Mouse (Mus musculus) midbrain, postnatal 0 days (tissue): ENCODE measurements around the gene Prss30. TPM values are rescaled to one million over a fixed set of nuclear protein-coding genes. Genes with fewer than 3 reads are reported as not detected.
"Not testable (repeated sequence)": the region's sequence is repeated elsewhere in the genome, so short reads cannot be mapped to it uniquely, and the experiment has no call there.

Source experiments
- ATAC-seq: fragments of 200-750 bp; cut with Nextera tagmentation; 2 replicates; pipeline ENCODE4 v1.8.0; 2017; ENCODE audit warnings: moderate number of reproducible peaks, mild to moderate bottlenecking, moderate TSS enrichment, moderate library complexity; ENCODE audit not compliant: low FRiP score
- DNase-seq: peaks from one replicate; pipeline ENCODE4 v3.0.0-alpha.2; 2015; ENCODE audit warnings: low spot score
- H3K27ac ChIP-seq: fragments of 300-500 bp; sonication (generic); 2 replicates; pipeline ENCODE4 v1.5.1; 2014; ENCODE audit warnings: low read depth, mild to moderate bottlenecking, low read length, mixed read lengths
- H3K27me3 ChIP-seq: fragments of 300-500 bp; sonication (generic); 2 replicates; pipeline ENCODE4 v1.6.1; 2014; ENCODE audit warnings: low read length, control low read depth, mixed read lengths; ENCODE audit not compliant: insufficient read depth
- H3K36me3 ChIP-seq: fragments of 300-500 bp; sonication (generic); 2 replicates; pipeline ENCODE4 v1.6.1; 2014; ENCODE audit warnings: low read length, control low read depth, mixed read lengths; ENCODE audit not compliant: insufficient read depth
- H3K4me1 ChIP-seq: fragments of 300-500 bp; sonication (generic); 2 replicates; pipeline ENCODE4 v1.6.1; 2014; ENCODE audit warnings: mild to moderate bottlenecking, control low read depth, antibody characterized with exemption, low read length, mixed read lengths; ENCODE audit not compliant: insufficient read depth
- H3K4me2 ChIP-seq: fragments of 300-500 bp; sonication (generic); 2 replicates; pipeline ENCODE4 v1.6.1; 2014; ENCODE audit warnings: low read depth, mild to moderate bottlenecking, low read length, mixed read lengths; ENCODE audit not compliant: poor library complexity, severe bottlenecking
- H3K4me3 ChIP-seq: fragments of 300-500 bp; sonication (generic); 2 replicates; pipeline ENCODE4 v1.5.1; 2014; ENCODE audit warnings: low read depth, mild to moderate bottlenecking, low read length, moderate library complexity
- H3K9ac ChIP-seq: fragments of 300-500 bp; sonication (generic); replicated peaks from 2 replicates; pipeline ENCODE4 v1.6.1; 2014; ENCODE audit warnings: mild to moderate bottlenecking, low read length, moderate library complexity, mixed read lengths; ENCODE audit not compliant: poor library complexity, severe bottlenecking
- H3K9me3 ChIP-seq: fragments of 300-500 bp; sonication (generic); 2 replicates; pipeline ENCODE4 v1.6.1; 2016; ENCODE audit warnings: low read length, control low read depth
- CTCF ChIP-seq: IDR thresholded peaks from 2 replicates; pipeline ENCODE4 v1.5.1; 2016; ENCODE audit warnings: antibody characterized with exemption, mild to moderate bottlenecking
- WGBS: fragments of 180-500 bp; shearing (Covaris S2); extraction: QIAGEN DNeasy Blood & Tissue Kit; methylation state at CpG from one replicate; pipeline ENCODE4 v1.1.7; 2014; 5-methylcytosine and 5-hydroxymethylcytosine counted together
- polyA plus RNA-seq: library from polyadenylated mRNA; unstranded; fragments of >200 nt; fragmentation: Nextera tagmentation; extraction: Ambion mirVana; gene quantifications from 2 replicates; pipeline ENCODE4 v1.2.1, GENCODE M21; 2015
- total RNA-seq: library from RNA; depleted of rRNA; stranded (reverse); fragments of >200 nt; gene quantifications from 2 replicates; pipeline ENCODE4 v1.2.3, GENCODE M21; 2014

Prss30 gene
- total and polyA plus RNA-seq, 2 experiments from 2014 or later = 0.17 to 1.8 TPM

- H3K27ac ChIP-seq = no peak overlapping the region
- TF ChIP-seq CTCF = no peak
- WGBS = 63% methylated on average over 4 of the region's 4 CpGs
Observed at GRCm38 (mm10) chr17:23961573-23962122, 18.7 kb downstream of the Prss30 start.

GRCm38 (mm10) chr17:23960084-23960738 lies 20.2 kb downstream of the Prss30 start:
- H3K4me3 ChIP-seq = no peak overlapping the region
- no peak overlapping the region for H3K27ac ChIP-seq
- no peaks in the 10 kb centered on the region for H3K9me3 ChIP-seq
- 34% methylated on average over 3 of the region's 3 CpGs for WGBS
- H3K9ac ChIP-seq = no peak overlapping the region
- peak; percentile 99 for TF ChIP-seq CTCF
- H3K36me3 ChIP-seq = no peaks in the 10 kb centered on the region
- H3K27me3 ChIP-seq = no peaks in the 10 kb centered on the region
- DNase-seq (peak; percentile 89), ATAC-seq (peak; percentile 89)
- no peak overlapping the region for H3K4me2 ChIP-seq
- no peaks in the 10 kb centered on the region for H3K4me1 ChIP-seq

More at GRCm38 (mm10) chr17:23961573-23962122, 18.7 kb downstream of the Prss30 start:
- no peak for DNase-seq
- ATAC-seq = no peak
- no peaks in the 10 kb centered on the region for H3K36me3 ChIP-seq
- H3K4me1 ChIP-seq = no peaks in the 10 kb centered on the region
- H3K27me3 ChIP-seq = no peaks in the 10 kb centered on the region
- no peak overlapping the region for H3K4me2 ChIP-seq
- no peak overlapping the region for H3K9ac ChIP-seq
- H3K4me3 ChIP-seq = no peak overlapping the region
- H3K9me3 ChIP-seq = no peaks in the 10 kb centered on the region

- DNase-seq = no peak
- Histone ChIP-seq H3K4me1 (no peaks in the 10 kb centered on the region), H3K9me3 (no peaks in the 10 kb centered on the region), H3K4me3 (no peak within 1 kb of the TSS), H3K27ac (no peak within 1 kb of the TSS), H3K36me3 (no peaks in the 10 kb centered on the region), H3K27me3 (no peaks in the 10 kb centered on the region), H3K9ac (no peak within 1 kb of the TSS), H3K4me2 (no peak within 1 kb of the TSS)
- no peak for TF ChIP-seq CTCF
- ATAC-seq = no peak
- 66% methylated on average over 5 of the region's 5 CpGs for WGBS
Observed at GRCm38 (mm10) chr17:23955174-23955573, 25.2 kb downstream of the Prss30 start, which contains the start of gene Sbpl. Gene Sbpl, minus strand, starts transcription at chr17:23955274.

GRCm38 (mm10) chr17:23950828-23951227 lies 29.5 kb downstream of the Prss30 start:
- not testable (repeated sequence) for H3K4me1 ChIP-seq, DNase-seq, H3K4me2 ChIP-seq, H3K4me3 ChIP-seq, H3K9me3 ChIP-seq, H3K27me3 ChIP-seq, H3K9ac ChIP-seq, H3K27ac ChIP-seq, ATAC-seq, H3K36me3 ChIP-seq
- WGBS = 71% methylated on average over 4 of the region's 4 CpGs

- H3K4me1 ChIP-seq = no peaks in the 10 kb centered on the region
- no peak overlapping the region for H3K4me2 ChIP-seq
- H3K36me3 ChIP-seq = no peaks in the 10 kb centered on the region
- ATAC-seq (no peak), DNase-seq (no peak)
- no peaks in the 10 kb centered on the region for H3K27me3 ChIP-seq
- H3K27ac ChIP-seq = no peak overlapping the region
- H3K4me3 ChIP-seq = no peak overlapping the region
- TF ChIP-seq CTCF = no peak
- H3K9me3 ChIP-seq = no peaks in the 10 kb centered on the region
- H3K9ac ChIP-seq = no peak overlapping the region
- 90% methylated on average over 2 of the region's 2 CpGs for WGBS
Observed at GRCm38 (mm10) chr17:23949068-23949467, 31.3 kb downstream of the Prss30 start.

GRCm38 (mm10) chr17:23947486-23947885 lies 32.9 kb downstream of the Prss30 start:
- not testable (repeated sequence) for DNase-seq, H3K27me3 ChIP-seq, H3K4me1 ChIP-seq, H3K27ac ChIP-seq, ATAC-seq, H3K9me3 ChIP-seq, H3K4me3 ChIP-seq, H3K36me3 ChIP-seq, H3K9ac ChIP-seq, H3K4me2 ChIP-seq
- 81% methylated on average over 4 of the region's 4 CpGs for WGBS
